Mouse (Mus musculus): Measurements from ENCODE around the gene Gm5617. TPM values are rescaled to one million over a fixed set of nuclear protein-coding genes. Genes with fewer than 3 reads are reported as not detected.
"Not testable (repeated sequence)": the region's sequence is repeated elsewhere in the genome, so short reads cannot be mapped to it uniquely, and the experiment has no call there.

The Gm5617 gene
- polyA plus RNA-seq, 1 experiment, result 19.3 TPM

DNA sequence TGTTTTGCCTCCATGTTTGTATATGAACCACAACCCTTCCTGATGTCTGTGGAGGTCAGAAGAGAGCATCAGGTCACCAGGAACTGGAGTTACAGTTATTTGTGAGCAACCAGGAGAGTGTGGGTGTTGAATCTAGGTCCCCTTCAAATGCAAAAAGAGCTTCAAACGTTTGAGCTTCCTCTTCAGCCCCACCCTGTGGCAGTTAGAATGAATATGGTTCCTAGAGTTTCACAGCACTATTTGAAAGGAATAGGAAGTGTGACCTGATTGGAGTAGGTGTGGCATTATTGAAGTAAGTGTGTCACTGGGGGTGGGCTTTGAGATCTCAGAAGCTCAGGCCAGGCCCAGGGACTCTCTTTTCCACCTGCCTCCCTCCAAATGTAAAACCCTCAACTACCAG is 30.3 kb downstream of the Gm5617 start:
- TF ChIP-seq POLR2A (IDR thresholded peaks at IDR 0.05; ENCODE audit: extremely low read depth, insufficient read depth, low read length), result no peak
- no peak for TF ChIP-seq CTCF (IDR thresholded peaks at IDR 0.05; ENCODE audit: extremely low read depth, insufficient read depth, low read length)
- H3K4me3 ChIP-seq (ENCODE audit: insufficient read depth, low read length), result no peak overlapping the region
- H3K27ac ChIP-seq (ENCODE audit: insufficient read depth, low read length), result no peak overlapping the region
- H3K4me1 ChIP-seq (ENCODE audit: control insufficient read depth, insufficient read depth, low read length), result no peaks in the 10 kb centered on the region; the same call in 1 of the 2 replicates

DNA sequence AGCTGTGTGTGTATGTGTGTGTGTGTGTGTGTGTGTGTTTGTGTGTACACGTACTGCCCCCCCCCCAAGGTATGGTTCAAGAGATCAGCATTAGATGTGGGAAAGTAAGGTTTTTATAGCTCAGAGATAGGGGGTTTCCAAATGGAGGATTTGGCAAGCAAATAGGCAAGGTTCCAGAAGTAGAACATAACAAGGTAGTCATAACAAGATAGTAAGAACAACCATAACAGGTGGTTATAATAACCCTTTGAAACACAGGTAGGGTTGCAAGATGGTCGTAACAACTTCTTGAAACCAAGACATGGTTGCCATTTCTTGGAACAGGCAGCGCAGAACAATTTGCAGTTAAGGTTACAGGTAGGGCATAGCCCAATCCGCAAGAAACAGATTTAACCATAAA is 31.3 kb downstream of the Gm5617 start:
- TF ChIP-seq CTCF (IDR thresholded peaks at IDR 0.05; ENCODE audit: extremely low read depth, insufficient read depth, low read length), result no peak
- no peak for TF ChIP-seq POLR2A (IDR thresholded peaks at IDR 0.05; ENCODE audit: extremely low read depth, insufficient read depth, low read length)
- Histone ChIP-seq H3K4me3 (ENCODE audit: insufficient read depth, low read length) (no peak overlapping the region), H3K4me1 (ENCODE audit: control insufficient read depth, insufficient read depth, low read length) (peaks cover 2% of the 10 kb centered on the region; the same call in 1 of the 2 replicates), H3K27ac (ENCODE audit: insufficient read depth, low read length) (no peak overlapping the region)

DNA sequence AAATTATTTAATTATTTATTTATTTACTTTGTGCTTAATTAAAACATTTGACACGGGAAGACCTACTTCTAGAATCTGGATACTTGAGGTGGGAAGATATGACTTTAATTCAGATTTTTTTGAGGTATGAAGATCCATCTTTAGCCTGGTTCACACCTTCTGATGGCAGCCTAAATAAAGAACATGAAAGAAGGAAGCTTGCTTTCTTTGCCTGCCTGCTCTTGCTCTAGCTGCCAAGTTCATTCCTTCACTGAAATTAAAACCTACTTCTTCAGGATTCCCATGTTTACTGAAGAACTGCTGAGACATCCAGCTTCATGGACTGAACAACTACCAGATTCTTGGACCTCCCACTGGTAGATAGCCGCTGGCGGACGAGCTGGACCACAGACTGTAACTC is 36.1 kb downstream of the Gm5617 start:
- H3K4me1 ChIP-seq (ENCODE audit: control insufficient read depth, insufficient read depth, low read length), result peaks cover 2% of the 10 kb centered on the region; the same call in 1 of the 2 replicates
- no peak overlapping the region for H3K27ac ChIP-seq (ENCODE audit: insufficient read depth, low read length)
- no peak for TF ChIP-seq CTCF (IDR thresholded peaks at IDR 0.05; ENCODE audit: extremely low read depth, insufficient read depth, low read length)
- no peak for TF ChIP-seq POLR2A (IDR thresholded peaks at IDR 0.05; ENCODE audit: extremely low read depth, insufficient read depth, low read length)
- no peak overlapping the region for H3K4me3 ChIP-seq (ENCODE audit: insufficient read depth, low read length)

DNA sequence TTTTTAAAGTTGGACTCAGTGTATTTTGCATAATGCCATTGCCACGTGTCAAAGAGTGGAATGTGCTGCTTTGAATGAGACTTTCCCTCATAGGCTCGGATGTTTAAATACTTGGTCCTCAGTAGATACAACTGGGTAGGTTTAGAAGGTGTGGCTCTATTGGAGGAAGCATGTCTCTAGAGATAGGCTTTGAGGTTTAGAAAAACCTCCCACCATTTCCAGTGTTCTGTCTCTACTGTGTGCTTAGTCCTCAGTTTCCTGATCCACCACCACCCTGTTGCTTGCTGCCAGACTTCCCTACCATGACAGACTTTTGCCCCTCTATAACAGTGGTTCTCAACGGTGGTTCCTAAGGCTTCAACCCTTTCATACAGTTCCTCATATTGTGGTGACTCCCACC is 37.0 kb downstream of the Gm5617 start:
- H3K4me3 ChIP-seq (ENCODE audit: insufficient read depth, low read length), result no peak overlapping the region
- no peak for TF ChIP-seq POLR2A (IDR thresholded peaks at IDR 0.05; ENCODE audit: extremely low read depth, insufficient read depth, low read length)
- no peak for TF ChIP-seq CTCF (IDR thresholded peaks at IDR 0.05; ENCODE audit: extremely low read depth, insufficient read depth, low read length)
- H3K4me1 ChIP-seq (ENCODE audit: control insufficient read depth, insufficient read depth, low read length), result peaks cover 2% of the 10 kb centered on the region; the same call in 1 of the 2 replicates
- no peak overlapping the region for H3K27ac ChIP-seq (ENCODE audit: insufficient read depth, low read length)

GRCm38 (mm10) chr9:48532730-48533129 is 37.5 kb downstream of the Gm5617 start:
- Histone ChIP-seq H3K4me3 (ENCODE audit: insufficient read depth, low read length) (no peak overlapping the region), H3K27ac (ENCODE audit: insufficient read depth, low read length) (no peak overlapping the region), H3K4me1 (ENCODE audit: control insufficient read depth, insufficient read depth, low read length) (peaks cover 2% of the 10 kb centered on the region; the same call in 1 of the 2 replicates)
- TF ChIP-seq POLR2A (IDR thresholded peaks at IDR 0.05; ENCODE audit: extremely low read depth, insufficient read depth, low read length) (no peak), CTCF (IDR thresholded peaks at IDR 0.05; ENCODE audit: extremely low read depth, insufficient read depth, low read length) (no peak)

DNA sequence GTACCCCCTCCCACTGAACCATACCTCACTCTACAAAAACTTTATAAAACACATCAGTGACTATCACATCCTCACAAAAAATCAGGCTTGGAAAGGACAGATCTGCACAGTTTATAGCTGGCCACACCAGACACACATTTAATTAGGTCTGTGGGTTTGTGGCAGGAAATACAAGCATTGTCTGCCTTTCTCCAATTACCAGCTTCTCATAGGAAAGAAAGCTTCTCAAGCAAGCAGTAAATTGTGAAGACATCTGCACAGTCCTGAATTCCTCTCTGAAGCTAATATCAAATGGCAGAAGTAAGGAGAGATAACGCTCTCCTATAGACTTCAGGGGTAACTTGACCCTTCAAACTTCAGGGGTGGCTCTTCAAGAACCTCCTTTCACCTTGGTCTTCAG is 41.2 kb downstream of the Gm5617 start:
- Histone ChIP-seq H3K4me1 (ENCODE audit: control insufficient read depth, insufficient read depth, low read length) (peaks cover 1% of the 10 kb centered on the region; the same call in 1 of the 2 replicates), H3K4me3 (ENCODE audit: insufficient read depth, low read length) (no peak overlapping the region), H3K27ac (ENCODE audit: insufficient read depth, low read length) (no peak overlapping the region)
- TF ChIP-seq CTCF (IDR thresholded peaks at IDR 0.05; ENCODE audit: extremely low read depth, insufficient read depth, low read length) (no peak), POLR2A (IDR thresholded peaks at IDR 0.05; ENCODE audit: extremely low read depth, insufficient read depth, low read length) (no peak)

GRCm38 (mm10) chr9:48537616-48538015 is 42.4 kb downstream of the Gm5617 start:
- not testable (repeated sequence) for H3K27ac ChIP-seq (ENCODE audit: insufficient read depth, low read length); H3K4me1 ChIP-seq (ENCODE audit: control insufficient read depth, insufficient read depth, low read length); H3K4me3 ChIP-seq (ENCODE audit: insufficient read depth, low read length)

- Histone ChIP-seq H3K27ac (ENCODE audit: insufficient read depth, low read length) (no peak overlapping the region), H3K4me1 (ENCODE audit: control insufficient read depth, insufficient read depth, low read length) (no peaks in the 10 kb centered on the region), H3K4me3 (ENCODE audit: insufficient read depth, low read length) (0 out of 2 replicates have a peak overlapping the region, but pooled peaks have one; percentile 24)
- TF ChIP-seq CTCF (IDR thresholded peaks at IDR 0.05; ENCODE audit: extremely low read depth, insufficient read depth, low read length), result no peak
- TF ChIP-seq POLR2A (IDR thresholded peaks at IDR 0.05; ENCODE audit: extremely low read depth, insufficient read depth, low read length), result no peak
Observed at GRCm38 (mm10) chr9:48538044-48538645, 42.9 kb downstream of the Gm5617 start.

GRCm38 (mm10) chr9:48538688-48539087 is 43.4 kb downstream of the Gm5617 start:
- H3K4me3 ChIP-seq (ENCODE audit: insufficient read depth, low read length), result peak overlapping the region; percentile 24; the same call in 1 of the 2 replicates
- no peaks in the 10 kb centered on the region for H3K4me1 ChIP-seq (ENCODE audit: control insufficient read depth, insufficient read depth, low read length)
- no peak overlapping the region for H3K27ac ChIP-seq (ENCODE audit: insufficient read depth, low read length)
- TF ChIP-seq CTCF (IDR thresholded peaks at IDR 0.05; ENCODE audit: extremely low read depth, insufficient read depth, low read length) (no peak), POLR2A (IDR thresholded peaks at IDR 0.05; ENCODE audit: extremely low read depth, insufficient read depth, low read length) (no peak)

Other genes with a start within 250 kb of the Gm5617 start
- 0.81 and 1.2 TPM in 2 replicates for gene Nxpe2, start 142.0 kb upstream of the Gm5617 start, polyA plus RNA-seq (2012; rRNA removed)
- gene Rexo2, start 14.8 kb upstream of the Gm5617 start, polyA plus RNA-seq (2012; rRNA removed), result 151 and 157 TPM in 2 replicates
- 30.7 and 31.5 TPM in 2 replicates for gene Rbm7, start 143 bp upstream of the Gm5617 start, polyA plus RNA-seq (2012; rRNA removed)
- 0.35 and 0.51 TPM in 2 replicates for gene Nnmt, start 109.7 kb downstream of the Gm5617 start, polyA plus RNA-seq (2012; rRNA removed)

Measured in cortical plate, adult 2 months (tissue).